Mouse (Mus musculus) subcutaneous adipose tissue, adult 2 months (tissue): ENCODE results near the gene Slitrk4. TPM values are rescaled to one million over a fixed set of nuclear protein-coding genes. Genes with fewer than 3 reads are reported as not detected.

ENCODE experiments used
- polyA plus RNA-seq: library from polyadenylated mRNA; depleted of rRNA; stranded (reverse); fragments of >200 nt; gene quantifications from 2 replicates; pipeline ENCODE4 v1.2.3, GENCODE M21; 2012; ENCODE audit warnings: low replicate concordance; rRNA removed

Gene Slitrk4
- 0.07 and 0.27 TPM in 2 replicates for polyA plus RNA-seq

DNA sequence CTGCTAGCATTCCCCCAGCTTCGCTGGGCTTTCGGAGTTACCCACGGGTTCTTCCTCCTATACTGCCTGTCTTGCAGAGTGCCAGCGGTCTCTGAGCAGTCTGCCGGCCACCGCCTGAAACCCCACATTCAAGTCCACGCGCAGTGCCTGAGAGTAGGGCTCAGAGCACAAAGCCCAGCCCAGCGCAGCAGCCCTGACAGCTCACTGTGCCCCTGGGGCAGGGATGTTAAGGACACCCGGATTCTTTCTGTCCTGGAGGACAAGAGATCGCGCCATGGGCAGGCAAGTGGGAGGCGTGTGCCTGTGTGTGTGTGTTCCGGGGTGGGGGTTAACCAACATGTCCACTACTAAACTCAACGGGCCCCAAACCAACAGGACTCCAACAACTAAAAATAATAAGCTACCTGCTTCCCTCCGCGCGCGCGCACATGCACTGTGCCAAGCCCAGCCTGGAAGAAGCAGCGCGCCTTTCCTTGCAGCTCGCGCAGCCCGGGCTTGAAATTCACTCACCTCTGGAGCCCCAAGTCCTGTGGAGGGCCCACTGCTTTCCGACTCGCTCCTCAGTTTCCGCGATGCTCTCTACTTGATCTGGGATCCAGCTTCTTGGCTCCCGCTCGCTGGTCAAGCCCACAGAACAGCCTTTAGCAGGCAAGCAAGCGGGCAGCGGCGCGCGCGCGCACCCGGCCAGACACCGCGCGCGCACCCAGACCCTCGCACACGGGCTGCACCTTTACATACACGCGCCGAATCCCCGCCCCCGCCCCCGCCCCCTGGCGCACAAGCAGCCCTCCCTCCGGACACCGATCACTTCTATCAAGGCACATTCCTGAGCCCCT lies at the start of gene Slitrk4:
Slitrk4 (minus strand) TSS at position 707 of the 836 bp plus-strand sequence.

Other genes starting within 250 kb of the Slitrk4 start
- not detected in 2 replicates for gene Gm6760, start 124.8 kb downstream of the Slitrk4 start, polyA plus RNA-seq
- gene 3830417A13Rik, start 103.4 kb downstream of the Slitrk4 start, polyA plus RNA-seq, result 0.09 TPM in 1 of 2 replicates, not detected in the other